Mouse (Mus musculus) olfactory bulb, adult 2 months (tissue): Measurements from ENCODE around the gene Ndufaf8. TPM values are rescaled to one million over a fixed set of nuclear protein-coding genes. Genes with fewer than 3 reads are reported as not detected.

ENCODE experiments used
- H3K27ac ChIP-seq: fragments of 200-500 bp; 2 replicates; pipeline ENCODE4 v1.5.1; 2012; ENCODE audit warnings: low read depth, low read length; ENCODE audit not compliant: insufficient read depth
- H3K4me1 ChIP-seq: fragments of 200-500 bp; 2 replicates; pipeline ENCODE4 v1.6.1; 2012; ENCODE audit warnings: low read length; ENCODE audit not compliant: control insufficient read depth, insufficient read depth
- H3K4me3 ChIP-seq: fragments of 200-500 bp; 2 replicates; pipeline ENCODE4 v1.5.1; 2012; ENCODE audit warnings: mild to moderate bottlenecking, low read depth, low read length, moderate library complexity; ENCODE audit not compliant: insufficient read depth
- CTCF ChIP-seq: fragments of 200-500 bp; IDR thresholded peaks from 2 replicates; pipeline ENCODE4 v1.5.1; 2012; ENCODE audit warnings: low read depth, mild to moderate bottlenecking, low read length, moderate library complexity; ENCODE audit not compliant: insufficient read depth
- POLR2A ChIP-seq: fragments of 200-500 bp; IDR thresholded peaks from 2 replicates; pipeline ENCODE4 v1.6.1; 2012; ENCODE audit warnings: mild to moderate bottlenecking, low read depth, low read length, moderate library complexity; ENCODE audit not compliant: insufficient read depth
- WGBS: fragments of 180-500 bp; shearing (Covaris S2); methylation state at CpG from one replicate; pipeline ENCODE4 v1.1.7; 2018; 5-methylcytosine and 5-hydroxymethylcytosine counted together
- polyA plus RNA-seq: library from polyadenylated mRNA; stranded (reverse); fragments of >200 nt; gene quantifications from 2 replicates; pipeline ENCODE4 v1.2.4, GENCODE M21; 2012; ENCODE audit warnings: low replicate concordance; ENCODE audit not compliant: missing spikeins, insufficient read depth, insufficient read length

Ndufaf8 gene
- polyA plus RNA-seq, 1 experiment = not detected

- no peak overlapping the region for H3K4me3 ChIP-seq
- 78% methylated on average over 17 of the region's 17 CpGs for WGBS
- H3K27ac ChIP-seq = no peak overlapping the region
- H3K4me1 ChIP-seq = peaks cover 6% of the 10 kb centered on the region
- TF ChIP-seq CTCF (peak; percentile 49), POLR2A (no peak)
Measured at GRCm38 (mm10) chr11:120120642-120121420, 22.1 kb downstream of the Ndufaf8 start.

- no peak overlapping the region for H3K27ac ChIP-seq
- WGBS = 64% methylated on average over 12 of the region's 12 CpGs
- peaks cover 6% of the 10 kb centered on the region for H3K4me1 ChIP-seq
- TF ChIP-seq CTCF (no peak), POLR2A (no peak)
- H3K4me3 ChIP-seq = no peak overlapping the region
Measured at GRCm38 (mm10) chr11:120122126-120122525, 23.4 kb downstream of the Ndufaf8 start.

- H3K27ac ChIP-seq = no peak overlapping the region
- H3K4me3 ChIP-seq = no peak overlapping the region
- TF ChIP-seq CTCF (no peak), POLR2A (no peak)
- 91% methylated on average over 2 of the region's 2 CpGs for WGBS
- no peaks in the 10 kb centered on the region for H3K4me1 ChIP-seq
Measured at GRCm38 (mm10) chr11:120126845-120127244, 28.1 kb downstream of the Ndufaf8 start.

GRCm38 (mm10) chr11:120129281-120129680 is 30.6 kb downstream of the Ndufaf8 start:
- H3K27ac ChIP-seq = no peak overlapping the region
- 84% methylated on average over 7 of the region's 7 CpGs for whole genome bisulfite sequencing
- no peaks in the 10 kb centered on the region for H3K4me1 ChIP-seq
- no peak overlapping the region for H3K4me3 ChIP-seq
- TF ChIP-seq CTCF (no peak), POLR2A (no peak)

GRCm38 (mm10) chr11:120134148-120134547 is 35.4 kb downstream of the Ndufaf8 start:
- Histone ChIP-seq H3K4me3 (no peak overlapping the region), H3K27ac (no peak overlapping the region), H3K4me1 (peaks cover 26% of the 10 kb centered on the region)
- TF ChIP-seq CTCF = no peak
- no peak for TF ChIP-seq POLR2A
- 93% methylated on average over 5 of the region's 5 CpGs for WGBS

GRCm38 (mm10) chr11:120134847-120135530 is 36.3 kb downstream of the Ndufaf8 start:
- WGBS = 93% methylated on average over 9 of the region's 9 CpGs
- no peak overlapping the region for H3K27ac ChIP-seq
- no peak overlapping the region for H3K4me3 ChIP-seq
- TF ChIP-seq POLR2A = no peak
- no peak for TF ChIP-seq CTCF
- H3K4me1 ChIP-seq = peaks cover 34% of the 10 kb centered on the region

GRCm38 (mm10) chr11:120136195-120136594 is 37.5 kb downstream of the Ndufaf8 start:
- H3K4me1 ChIP-seq = peaks cover 37% of the 10 kb centered on the region
- whole genome bisulfite sequencing = 77% methylated on average over 8 of the region's 8 CpGs
- H3K27ac ChIP-seq = no peak overlapping the region
- no peak overlapping the region for H3K4me3 ChIP-seq
- TF ChIP-seq POLR2A = no peak
- TF ChIP-seq CTCF = no peak

- Histone ChIP-seq H3K4me1 (peaks cover 37% of the 10 kb centered on the region), H3K27ac (no peak overlapping the region), H3K4me3 (no peak overlapping the region)
- TF ChIP-seq CTCF = no peak
- TF ChIP-seq POLR2A = no peak
- 46% methylated on average over 23 of the region's 23 CpGs for WGBS
Measured at GRCm38 (mm10) chr11:120136796-120137624, 38.3 kb downstream of the Ndufaf8 start.
